Mouse (Mus musculus) embryo, embryonic 11.5 days (tissue): Measurements from ENCODE around the gene Tmem11.

Source experiments
- DNase-seq: peaks from one replicate; pipeline ENCODE4 v3.0.0-alpha.2; 2012; ENCODE audit warnings: low read depth, low spot score

Gene Tmem11

DNA sequence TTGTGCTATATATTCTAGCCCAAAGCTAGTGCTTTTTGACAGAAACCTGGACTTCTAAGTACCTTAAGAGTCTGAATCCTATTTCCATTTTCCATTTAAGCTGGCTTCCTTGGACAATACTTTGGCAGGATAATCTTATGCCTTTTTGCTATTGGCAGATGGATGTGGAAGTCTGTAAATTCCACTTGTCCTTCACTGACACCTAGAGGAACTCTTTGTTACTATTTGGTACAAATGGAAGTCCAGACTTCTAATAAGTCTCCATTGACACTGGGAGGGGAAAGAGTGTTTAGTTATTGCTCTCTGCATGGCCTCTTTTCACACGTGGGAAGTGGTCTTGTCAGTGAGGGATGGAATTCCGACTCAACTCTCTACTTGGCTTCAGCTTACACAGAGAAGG is 50.2 kb downstream of the Tmem11 start:
- DNase-seq: no peak

DNA sequence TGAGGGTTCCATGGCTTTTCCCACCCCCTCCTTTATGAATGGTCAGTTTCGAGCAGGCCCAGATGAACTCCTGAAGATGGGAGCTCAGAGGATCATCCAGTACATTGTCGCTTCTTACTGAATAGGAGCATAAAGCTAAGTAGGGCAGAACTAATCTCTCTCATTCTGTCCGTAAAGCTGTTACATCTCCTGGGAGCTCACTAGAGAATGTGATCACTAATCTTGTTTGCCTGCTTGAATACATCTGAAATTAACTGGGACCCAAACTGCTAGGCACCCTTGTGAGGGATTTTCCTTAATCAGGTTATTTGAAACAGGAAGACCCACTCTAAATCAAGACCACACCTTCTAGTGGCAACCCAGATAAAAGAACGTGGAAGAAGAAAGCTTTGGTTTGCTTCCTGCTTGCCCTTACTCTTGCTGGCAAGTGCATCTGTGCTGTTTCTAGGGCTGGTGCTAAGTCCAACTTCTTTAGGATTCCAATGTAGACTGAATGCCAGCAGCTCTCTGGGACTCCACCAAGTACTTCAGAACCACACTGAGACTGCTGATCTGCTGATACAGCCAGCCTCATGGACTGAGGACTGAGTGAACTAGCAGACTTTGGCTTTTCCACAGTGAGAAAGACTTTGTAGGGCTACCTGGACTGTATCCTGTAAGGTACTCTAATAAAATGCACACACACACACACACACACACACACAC is 51.7 kb downstream of the Tmem11 start:
- DNase-seq: no peak

DNA sequence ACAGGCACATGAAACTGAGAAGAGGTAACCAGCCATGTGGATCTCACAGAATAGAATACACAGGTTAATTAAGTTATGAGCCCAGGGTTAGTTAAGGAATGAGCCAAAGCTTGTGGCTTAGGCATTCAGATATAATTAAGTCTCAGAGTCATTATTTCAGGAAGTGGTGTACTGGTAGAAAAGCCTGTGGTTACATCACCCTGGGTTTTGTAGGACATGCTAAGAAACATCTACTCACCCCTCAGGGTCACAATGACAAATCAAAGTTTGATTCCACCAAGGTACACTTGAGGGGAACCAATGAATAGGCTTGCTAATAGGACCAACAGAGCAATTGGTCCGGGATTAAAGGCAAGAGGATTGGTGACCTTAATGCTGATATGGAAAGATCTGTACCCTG is 52.4 kb downstream of the Tmem11 start:
- no peak for DNase-seq

DNA sequence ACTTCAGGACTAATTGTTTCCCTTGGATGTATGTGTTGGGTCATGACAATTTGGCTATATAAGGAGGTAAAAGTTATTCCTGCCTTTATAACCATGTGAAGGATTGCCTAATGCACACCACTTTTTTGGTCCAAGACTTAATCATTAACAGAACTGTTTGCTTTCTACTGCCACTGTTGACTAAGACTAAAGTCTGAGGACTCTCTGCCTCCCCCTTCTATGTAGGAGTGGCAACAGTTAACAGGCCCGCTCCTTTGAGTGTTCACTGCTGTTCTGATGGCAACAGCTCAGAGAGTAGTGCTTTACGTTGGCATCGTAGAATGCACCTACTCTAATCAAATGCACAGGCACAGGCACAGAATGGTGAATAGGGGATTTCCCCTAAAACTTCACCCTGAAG is 53.9 kb downstream of the Tmem11 start:
- DNase-seq: no peak

DNA sequence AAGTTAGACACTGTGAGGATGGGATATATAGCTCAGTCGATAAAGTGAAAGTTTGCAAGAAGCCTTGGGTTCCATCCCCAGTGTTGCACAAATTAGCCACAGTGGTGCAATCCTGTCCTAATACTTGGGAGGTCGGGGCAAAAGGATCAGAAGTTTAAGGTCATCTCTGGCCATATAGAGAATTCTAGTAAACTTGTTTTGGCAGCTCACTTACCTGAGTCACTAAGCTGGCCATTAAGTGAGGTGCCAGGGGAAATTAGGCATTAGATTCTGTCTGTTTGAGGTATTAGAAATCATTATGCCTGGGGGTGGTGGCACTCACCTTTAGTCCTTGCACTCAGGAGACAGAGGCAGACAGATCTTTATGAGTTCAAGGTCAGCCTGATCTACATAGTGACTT is 55.3 kb downstream of the Tmem11 start:
- DNase-seq: no peak

DNA sequence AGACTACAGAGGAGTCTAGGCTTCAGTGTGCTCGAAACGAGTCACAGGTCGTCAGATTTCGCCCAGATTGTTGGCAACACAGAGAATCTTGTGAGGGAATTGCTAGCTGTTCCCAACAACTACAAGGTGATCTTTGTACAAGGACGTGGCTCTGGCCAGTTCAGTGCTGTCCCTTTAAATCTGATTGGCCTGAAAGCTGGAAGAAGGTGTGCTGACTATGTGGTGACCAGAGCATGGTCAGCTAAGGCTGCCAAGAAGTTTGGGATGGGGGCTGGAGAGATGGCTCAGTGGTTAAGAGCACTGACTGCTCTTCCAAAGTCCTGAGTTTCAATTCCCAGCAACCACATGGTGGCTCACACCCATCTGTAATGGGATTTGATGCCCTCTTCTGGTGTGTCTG is 62.7 kb downstream of the Tmem11 start:
- no peak for DNase-seq
